Mouse (Mus musculus): ENCODE results near the gene Rdh5. TPM values are rescaled to one million over a fixed set of nuclear protein-coding genes. Genes with fewer than 3 reads are reported as not detected.
A peak's percentile ranks its signal among the peaks of the same experiment; 100 is the strongest.

The Rdh5 gene
- total RNA-seq (2021): 1 to 10 TPM; 8.1 to 8.8 TPM
- long read RNA-seq, experiment 1, partial matches to known transcripts: 0 of 1 reads
- long read RNA-seq, experiment 1, other reads (novel, unspliced or antisense): 1 of 1 reads
- long read RNA-seq, experiment 2, partial matches to known transcripts: 0 of 6 reads
- long read RNA-seq, experiment 2, other reads (novel, unspliced or antisense): 6 of 6 reads

DNA sequence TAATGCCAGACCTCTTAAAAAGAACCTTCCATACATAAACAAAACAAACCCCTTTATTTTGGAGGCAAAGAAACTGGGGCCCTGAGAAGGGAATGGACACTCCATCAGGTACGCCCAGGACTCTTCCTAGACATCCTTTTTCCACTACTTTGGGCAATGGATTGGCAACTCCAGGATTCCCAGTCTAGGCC is at the start of gene Rdh5:
Gene Rdh5 (minus strand): TSS at position 67 of the 191 bp plus-strand sequence.
- no peak for DNase-seq (ENCODE audit: low spot score in 2 of 2)

GRCm38 (mm10) chr10:128970740-128971250 is 48.1 kb upstream of the Rdh5 start:
- no peak for DNase-seq (ENCODE audit: low spot score in 2 of 2)

- no peak for DNase-seq (ENCODE audit: low spot score in 2 of 2)
Observed at GRCm38 (mm10) chr10:128968341-128968749, 45.7 kb upstream of the Rdh5 start.

GRCm38 (mm10) chr10:128965871-128966270 is 43.2 kb upstream of the Rdh5 start:
- no peak for DNase-seq (ENCODE audit: low spot score in 2 of 2)

- DNase-seq (ENCODE audit: low spot score in 2 of 2): no peak
Observed at GRCm38 (mm10) chr10:128964961-128965360, 42.3 kb upstream of the Rdh5 start.

GRCm38 (mm10) chr10:128960590-128961584 is 38.2 kb upstream of the Rdh5 start, which contains the start of gene Mettl7b:
Gene Mettl7b, minus strand, starts transcription at chr10:128960988.
- DNase-seq (ENCODE audit: low spot score in 2 of 2): no peak

DNA sequence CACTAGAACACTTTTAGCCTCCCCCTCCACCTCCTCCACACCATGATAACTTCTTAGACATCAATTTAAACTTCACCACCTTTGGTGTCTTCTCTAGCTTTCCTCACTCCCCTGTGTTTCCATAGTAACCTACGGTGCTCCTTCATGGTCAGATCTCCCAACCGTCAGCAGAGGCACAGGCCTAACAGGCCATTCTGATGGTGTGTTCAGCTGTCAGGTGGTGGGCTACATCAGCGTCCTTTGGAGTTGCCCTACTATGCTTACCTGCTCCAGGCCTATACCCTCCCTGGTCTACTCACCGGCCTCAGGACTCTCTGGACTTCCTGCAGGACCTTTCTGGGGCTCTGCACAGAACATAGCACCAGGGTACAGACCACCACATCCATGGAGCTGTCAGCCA is 37.5 kb upstream of the Rdh5 start:
- DNase-seq (ENCODE audit: low spot score in 2 of 2): no peak

GRCm38 (mm10) chr10:128958340-128958739 is 35.7 kb upstream of the Rdh5 start:
- no peak for DNase-seq (ENCODE audit: low spot score in 2 of 2)

DNA sequence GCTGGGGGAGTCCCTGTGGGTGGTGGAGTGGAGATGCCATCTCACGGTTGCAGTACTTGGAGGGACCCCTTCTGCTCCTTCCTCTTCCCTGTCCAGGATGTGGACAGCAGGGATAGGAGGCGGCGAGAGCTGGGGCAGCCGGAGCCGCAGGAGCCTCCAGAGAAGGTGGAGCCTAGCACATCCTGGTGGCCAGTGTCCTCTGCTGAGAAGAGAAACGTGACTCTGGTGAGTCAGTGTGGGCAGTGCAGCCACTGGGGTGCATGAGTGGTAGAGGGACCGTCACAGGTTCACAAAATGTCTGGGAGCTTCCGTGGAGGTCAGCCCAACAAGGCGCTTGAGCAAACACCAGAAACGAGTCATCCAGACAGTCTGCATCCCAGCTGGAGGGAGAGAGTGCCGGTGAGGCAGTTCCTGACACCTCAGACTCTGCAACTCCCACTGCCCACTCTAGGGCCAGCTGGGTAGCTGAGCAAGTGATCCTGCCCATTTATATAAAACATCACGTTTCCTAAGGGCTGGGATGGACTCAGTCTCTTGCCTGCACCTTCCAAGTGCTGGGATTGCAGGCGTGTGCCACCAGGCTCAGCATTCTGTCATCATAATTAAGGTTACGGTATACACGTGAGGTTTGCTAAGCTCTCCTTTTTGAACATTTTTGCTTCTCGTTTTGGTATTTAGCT is 27.7 kb upstream of the Rdh5 start:
- no peak for DNase-seq (ENCODE audit: low spot score in 2 of 2)

DNA sequence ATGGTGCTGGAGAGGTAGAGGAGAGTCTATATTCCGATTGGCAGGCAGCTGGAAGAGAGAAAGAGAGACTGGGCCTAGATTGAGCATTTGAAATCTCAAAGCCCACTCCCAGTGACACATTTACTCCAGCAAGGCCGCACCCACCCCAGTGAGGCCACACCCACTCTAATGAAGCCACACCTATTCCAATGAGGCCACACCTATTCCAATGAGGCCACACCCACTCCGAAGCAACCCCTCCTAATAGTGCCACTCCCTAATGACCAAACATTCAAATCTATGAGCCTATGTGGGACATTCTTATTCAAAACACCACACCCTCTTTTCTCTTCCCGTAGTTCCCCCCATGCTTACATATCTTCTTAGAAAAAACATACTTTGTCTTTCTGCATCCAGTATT is 24.8 kb upstream of the Rdh5 start:
- no peak for DNase-seq (ENCODE audit: low spot score in 2 of 2)

- DNase-seq (ENCODE audit: low spot score in 2 of 2): peak in 1 of 2 experiments; percentile 13
Observed at GRCm38 (mm10) chr10:128945675-128946074, 23.0 kb upstream of the Rdh5 start.

- DNase-seq (ENCODE audit: low spot score in 2 of 2): no peak
Observed at GRCm38 (mm10) chr10:128940475-128941061, 17.9 kb upstream of the Rdh5 start.

GRCm38 (mm10) chr10:128938974-128939373 is 16.3 kb upstream of the Rdh5 start:
- DNase-seq (ENCODE audit: low spot score in 2 of 2): no peak

DNA sequence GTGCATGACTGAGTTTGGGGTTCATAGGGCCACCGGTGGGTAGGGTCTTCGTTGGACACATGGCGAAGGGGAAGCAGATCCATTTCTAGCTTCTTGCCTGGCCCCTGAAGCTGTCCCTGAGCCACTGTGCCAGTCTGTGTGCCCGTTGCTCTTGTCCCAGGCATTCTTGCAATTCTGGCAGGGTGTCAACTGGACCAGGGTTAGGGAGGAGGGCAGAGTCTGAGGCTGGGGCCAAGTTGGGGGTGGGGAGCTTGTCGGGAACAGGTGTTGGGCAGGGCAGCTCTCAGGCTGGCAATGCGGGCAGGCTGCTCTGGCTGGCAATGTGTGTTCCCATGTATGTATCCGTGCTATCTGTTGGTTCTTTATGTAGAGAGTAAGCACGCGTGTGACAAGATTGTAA is 15.8 kb upstream of the Rdh5 start:
- no peak for DNase-seq (ENCODE audit: low spot score in 2 of 2)

- no peak for DNase-seq (ENCODE audit: low spot score in 2 of 2)
Observed at GRCm38 (mm10) chr10:128937756-128938390, 15.2 kb upstream of the Rdh5 start.

- DNase-seq (ENCODE audit: low spot score in 2 of 2): no peak
Observed at GRCm38 (mm10) chr10:128935826-128936440, 13.2 kb upstream of the Rdh5 start.

DNA sequence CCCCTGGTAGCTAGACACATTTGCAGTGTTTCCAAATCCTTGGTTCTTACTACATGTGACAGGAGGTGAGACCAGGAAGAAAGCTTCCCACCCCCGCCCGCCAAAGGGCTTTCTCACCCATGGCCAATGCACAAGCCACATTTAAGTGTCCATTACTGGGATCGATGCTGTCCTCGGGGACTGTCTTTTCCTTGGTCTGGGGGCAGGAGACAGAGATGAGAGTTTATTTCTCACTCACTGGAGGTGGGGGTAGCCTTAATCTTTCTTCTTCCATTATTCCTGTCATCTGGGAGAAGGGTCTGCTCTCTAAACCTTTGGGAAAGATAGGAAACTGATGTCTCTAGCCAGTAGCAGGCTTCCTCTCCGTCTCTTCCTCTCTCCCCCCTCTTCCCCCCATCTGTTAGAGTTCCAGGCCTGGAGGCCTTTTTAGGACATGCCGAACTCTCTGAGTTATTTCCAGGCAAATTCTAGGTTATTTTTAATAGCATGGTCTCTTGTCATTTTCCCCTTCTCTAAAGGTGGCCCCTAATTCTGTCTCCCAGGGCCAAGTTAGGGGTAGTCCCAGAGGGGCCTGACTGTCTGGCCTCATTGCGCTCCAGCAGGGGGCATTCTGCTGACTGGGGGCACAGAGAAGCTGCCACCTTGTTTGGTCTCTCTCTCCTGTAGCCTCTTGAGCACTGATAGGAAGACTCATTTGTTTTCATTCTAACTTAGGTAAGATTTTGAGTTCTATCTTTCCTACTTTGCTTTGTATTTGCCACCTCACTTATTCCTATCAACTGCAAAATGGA is 12.5 kb upstream of the Rdh5 start:
- no peak for DNase-seq (ENCODE audit: low spot score in 2 of 2)

- no peak for DNase-seq (ENCODE audit: low spot score in 2 of 2)
Observed at GRCm38 (mm10) chr10:128933976-128934721, 11.5 kb upstream of the Rdh5 start.

DNA sequence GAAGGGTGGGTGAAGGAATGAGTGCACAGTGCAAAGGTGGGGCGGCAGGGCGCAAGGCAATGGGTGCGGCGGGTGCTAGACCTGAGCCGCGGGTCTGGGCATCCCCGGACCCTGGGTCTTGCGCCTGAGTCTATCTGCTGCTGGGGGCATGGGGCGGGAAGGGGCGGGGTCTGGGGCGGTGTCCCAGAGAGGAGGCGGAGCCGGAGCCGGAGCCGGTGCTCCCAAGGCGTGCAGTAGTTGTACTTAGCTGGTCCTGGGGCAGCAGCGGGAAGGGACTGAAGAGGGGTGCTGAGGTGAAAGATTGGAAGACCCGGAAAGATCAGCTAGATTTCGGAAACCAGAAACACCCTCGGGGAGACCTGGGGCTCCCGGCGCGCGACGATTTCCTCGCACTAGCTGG is 10.9 kb upstream of the Rdh5 start, which contains the start of gene Itga7:
Gene Itga7 (plus strand): TSS at position 245 of the 400 bp plus-strand sequence.
- DNase-seq (ENCODE audit: low spot score in 2 of 2): no peak
